Mouse (Mus musculus): ENCODE results near the gene Ttn.

The Ttn gene

DNA sequence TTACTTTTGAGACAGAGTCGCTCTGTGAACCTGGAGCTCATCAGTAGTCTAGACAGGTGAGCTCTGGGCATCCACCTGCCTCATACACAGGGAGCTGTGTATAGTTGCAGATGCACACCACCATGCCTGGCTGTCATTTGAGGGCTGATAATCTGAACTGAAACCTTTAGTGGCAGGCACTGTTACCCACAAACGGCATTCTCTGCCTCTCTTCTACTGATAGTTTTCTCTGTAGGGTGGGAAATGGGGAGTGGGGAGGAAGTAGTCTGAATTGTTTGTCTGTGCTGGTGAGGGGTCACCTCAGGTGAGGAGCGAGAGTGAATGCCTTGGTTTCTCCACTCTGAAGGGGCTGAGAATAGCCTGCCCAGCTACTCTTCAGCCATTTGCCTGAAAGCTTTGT is 294.7 kb downstream of the Ttn start:
- no peak for DNase-seq (ENCODE audit: low read depth, low spot score)
- Histone ChIP-seq H3K27me3 (ENCODE audit: control insufficient read depth, insufficient read depth, low read length, poor library complexity, severe bottlenecking) (no peaks in the 10 kb centered on the region), H3K36me3 (ENCODE audit: control insufficient read depth, insufficient read depth, low read length, poor library complexity, severe bottlenecking) (peaks cover 27% of the 10 kb centered on the region)

DNA sequence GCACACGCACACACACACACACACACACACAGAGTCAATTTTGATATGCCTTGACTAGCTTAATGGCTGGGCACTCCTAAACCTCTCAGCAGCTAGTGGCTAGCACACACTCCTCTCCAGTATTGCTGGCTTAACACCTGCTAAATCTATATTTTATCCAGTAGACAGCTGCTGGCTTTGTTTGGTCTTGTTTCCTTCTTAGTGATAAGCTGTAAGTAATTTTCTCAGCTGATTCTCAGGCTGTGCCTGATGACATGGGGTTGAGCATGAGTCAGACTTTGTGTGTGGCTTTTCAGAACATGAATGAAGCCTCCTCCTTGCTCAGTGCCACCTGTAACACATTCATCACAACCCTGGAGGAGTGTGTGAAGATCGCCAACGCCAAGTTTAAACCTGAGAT is 295.4 kb downstream of the Ttn start:
- Histone ChIP-seq H3K36me3 (ENCODE audit: control insufficient read depth, insufficient read depth, low read length, poor library complexity, severe bottlenecking) (peaks cover 32% of the 10 kb centered on the region), H3K27me3 (ENCODE audit: control insufficient read depth, insufficient read depth, low read length, poor library complexity, severe bottlenecking) (no peaks in the 10 kb centered on the region)
- DNase-seq (ENCODE audit: low read depth, low spot score), result no peak

DNA sequence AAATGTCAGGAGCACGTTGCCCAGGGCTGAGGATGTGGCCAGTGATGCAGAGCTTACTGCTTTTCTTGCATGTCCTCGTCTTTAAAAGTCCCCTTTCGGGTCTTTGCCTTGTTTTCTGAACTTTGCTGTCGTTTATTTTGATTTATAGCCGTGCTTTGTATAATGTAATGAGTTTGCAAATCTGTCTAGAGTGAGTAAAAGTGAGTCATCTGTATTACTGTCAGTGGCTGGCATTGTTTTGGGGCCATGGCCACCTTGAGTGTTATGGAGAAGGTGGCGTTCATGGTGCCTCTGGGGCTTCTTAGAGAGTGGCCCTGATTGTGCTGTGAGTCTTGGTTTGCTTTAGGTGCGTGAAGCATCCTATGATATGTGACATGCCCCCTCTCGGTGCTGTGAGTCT is 300.0 kb downstream of the Ttn start:
- DNase-seq (ENCODE audit: low read depth, low spot score), result no peak
- Histone ChIP-seq H3K36me3 (ENCODE audit: control insufficient read depth, insufficient read depth, low read length, poor library complexity, severe bottlenecking) (peaks cover 27% of the 10 kb centered on the region), H3K27me3 (ENCODE audit: control insufficient read depth, insufficient read depth, low read length, poor library complexity, severe bottlenecking) (no peaks in the 10 kb centered on the region)

DNA sequence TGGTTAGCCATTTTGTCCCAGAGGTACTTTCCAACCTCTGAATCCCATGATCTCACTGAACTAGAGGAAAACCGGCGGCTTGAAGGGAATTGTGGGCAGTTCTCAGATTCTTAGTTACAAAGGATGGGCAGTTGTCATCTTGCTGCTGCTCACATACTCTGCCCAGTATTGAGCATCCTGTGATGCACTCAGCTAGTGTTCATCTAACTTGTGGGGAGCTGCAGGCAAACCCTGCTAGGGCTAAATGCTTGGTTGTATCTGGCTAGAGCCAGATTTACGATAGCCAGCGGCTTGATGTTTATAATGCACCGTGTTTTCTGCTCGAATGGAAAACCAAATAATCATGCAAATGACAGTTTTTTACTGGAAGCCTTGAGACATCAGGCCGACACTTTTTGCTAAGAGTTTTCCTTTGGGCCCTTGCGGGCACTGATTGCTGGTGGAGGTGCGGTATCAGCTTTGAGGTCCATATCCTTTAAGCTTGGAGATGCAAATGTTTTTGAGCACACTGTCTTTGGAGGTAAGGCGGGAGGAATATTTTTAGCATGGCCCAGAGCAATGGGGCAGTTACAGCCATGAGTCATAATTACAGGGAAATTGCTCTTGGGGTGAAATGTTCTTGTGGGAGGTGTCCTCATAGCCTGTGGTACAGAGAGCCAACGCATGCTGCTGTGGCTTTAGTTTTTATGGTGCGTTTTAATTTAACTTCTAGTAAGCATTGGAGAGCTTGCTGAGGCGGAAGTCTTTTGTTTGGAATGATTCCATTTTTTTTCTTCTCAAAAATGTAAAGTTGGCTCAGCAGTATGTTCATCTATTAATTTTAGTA is 305.7 kb downstream of the Ttn start:
- H3K36me3 ChIP-seq (ENCODE audit: control insufficient read depth, insufficient read depth, low read length, poor library complexity, severe bottlenecking), result no peaks in the 10 kb centered on the region
- DNase-seq (ENCODE audit: low read depth, low spot score), result no peak
- H3K27me3 ChIP-seq (ENCODE audit: control insufficient read depth, insufficient read depth, low read length, poor library complexity, severe bottlenecking), result no peaks in the 10 kb centered on the region

DNA sequence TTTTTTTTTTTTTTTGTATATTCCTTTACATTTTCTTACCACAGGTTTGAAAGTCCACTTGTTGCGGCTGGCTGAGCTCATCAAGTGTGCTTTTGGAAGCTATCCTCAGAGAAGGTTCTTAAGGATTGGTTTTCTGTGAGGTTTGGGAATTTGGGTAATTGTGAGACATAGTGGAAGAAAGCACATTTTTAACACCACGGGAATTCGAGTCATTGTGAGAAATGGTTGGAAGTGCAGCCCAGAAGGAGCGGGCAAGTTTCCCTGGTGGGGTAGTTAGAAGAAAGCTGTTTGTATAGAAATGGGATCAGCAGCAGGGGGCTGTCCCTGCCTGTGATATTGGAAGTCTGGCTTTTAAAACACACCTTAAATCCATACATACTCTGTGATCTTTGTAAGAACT is 306.4 kb downstream of the Ttn start:
- Histone ChIP-seq H3K36me3 (ENCODE audit: control insufficient read depth, insufficient read depth, low read length, poor library complexity, severe bottlenecking) (no peaks in the 10 kb centered on the region), H3K27me3 (ENCODE audit: control insufficient read depth, insufficient read depth, low read length, poor library complexity, severe bottlenecking) (no peaks in the 10 kb centered on the region)
- DNase-seq (ENCODE audit: low read depth, low spot score), result no peak

DNA sequence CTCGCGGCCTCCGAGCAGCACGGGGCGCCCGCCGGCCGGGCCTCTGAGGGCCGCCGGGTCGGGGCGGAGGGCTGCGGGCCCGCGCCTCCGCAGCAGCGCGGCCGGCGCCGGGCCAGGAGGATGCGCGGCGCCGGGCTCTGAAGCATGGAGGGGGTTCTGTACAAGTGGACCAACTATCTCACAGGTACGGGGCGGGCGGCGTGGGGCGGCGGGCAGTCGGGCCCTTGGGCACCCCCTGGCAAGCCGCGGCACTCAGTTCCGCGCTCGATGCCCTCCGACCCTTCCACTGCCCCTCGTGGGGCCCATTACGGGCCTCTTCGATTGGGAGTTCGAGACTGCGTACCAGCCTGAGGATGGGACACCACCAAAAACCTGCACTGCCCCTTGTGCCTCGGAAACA is 306.9 kb downstream of the Ttn start:
- no peaks in the 10 kb centered on the region for H3K36me3 ChIP-seq (ENCODE audit: control insufficient read depth, insufficient read depth, low read length, poor library complexity, severe bottlenecking)
- H3K27me3 ChIP-seq (ENCODE audit: control insufficient read depth, insufficient read depth, low read length, poor library complexity, severe bottlenecking), result no peaks in the 10 kb centered on the region
- peak; percentile 26 for DNase-seq (ENCODE audit: low read depth, low spot score)

DNA sequence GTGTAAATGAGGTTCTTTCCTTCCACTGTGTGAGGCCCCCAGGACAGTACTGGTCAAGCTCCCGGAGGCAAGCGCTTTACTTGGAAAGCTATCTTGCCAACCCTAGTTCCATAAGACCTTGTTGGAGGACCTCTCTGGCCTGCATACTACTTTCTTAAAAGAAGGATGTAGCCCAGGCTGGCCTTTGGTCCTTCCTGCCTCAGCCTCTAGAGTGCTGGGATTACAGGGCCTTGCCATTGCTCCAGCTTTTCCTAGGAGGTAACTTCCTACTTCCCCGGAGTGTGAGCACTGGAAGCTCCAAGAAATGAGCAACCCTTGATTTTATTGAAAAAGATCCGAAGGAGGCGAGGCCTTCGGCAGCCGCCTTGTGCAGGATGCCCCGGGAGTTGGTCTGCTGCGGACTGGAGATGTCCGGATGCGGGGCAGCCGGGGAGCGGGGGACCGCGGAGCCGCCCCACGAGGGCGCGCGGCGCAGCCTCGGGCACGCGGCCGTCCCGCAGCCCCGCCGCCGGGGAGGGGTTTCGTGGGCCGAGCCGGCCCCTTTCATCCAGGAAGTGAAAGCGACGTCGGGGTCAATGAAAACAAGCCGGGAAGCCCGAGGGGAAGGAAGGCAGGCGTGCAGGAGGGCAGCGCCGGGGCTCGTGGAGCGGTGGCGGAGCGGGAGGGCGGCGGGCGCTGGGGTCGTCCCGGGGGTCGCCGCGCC is 307.5 kb downstream of the Ttn start, which contains the start of gene Plekha3:
Plekha3 (plus strand) TSS at position 557 of the 703 bp plus-strand sequence.
- H3K27me3 ChIP-seq (ENCODE audit: control insufficient read depth, insufficient read depth, low read length, poor library complexity, severe bottlenecking), result no peaks in the 10 kb centered on the region
- H3K36me3 ChIP-seq (ENCODE audit: control insufficient read depth, insufficient read depth, low read length, poor library complexity, severe bottlenecking), result no peaks in the 10 kb centered on the region
- peak; percentile 76 for DNase-seq (ENCODE audit: low read depth, low spot score)

DNA sequence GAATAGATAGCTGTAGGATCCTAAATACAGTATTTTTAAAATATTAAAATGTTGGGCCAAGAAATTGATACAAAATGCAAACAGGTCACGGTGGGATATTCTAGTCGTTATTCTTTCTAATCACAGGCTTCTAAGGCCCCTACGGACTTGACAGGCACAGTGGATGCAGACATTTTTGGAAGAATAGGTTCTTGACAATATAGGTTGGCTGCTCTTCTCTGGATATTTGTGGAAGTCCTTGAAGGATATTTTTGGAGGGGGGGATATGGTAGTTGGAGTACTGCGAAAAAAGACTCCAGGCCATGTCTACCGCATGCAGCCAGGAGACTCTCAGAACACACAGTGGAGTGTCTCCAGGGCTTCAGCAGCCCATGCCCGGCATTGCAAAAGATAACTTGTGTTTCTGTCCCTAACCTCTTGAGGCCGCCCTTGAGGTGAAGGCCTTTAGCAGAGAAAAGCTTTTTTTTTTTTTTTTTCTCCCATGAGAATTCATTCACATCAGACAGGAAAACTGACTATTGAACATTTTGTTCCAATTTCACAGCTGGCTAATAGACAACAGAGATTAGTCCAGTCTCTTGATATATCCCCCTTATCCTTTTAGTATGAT is 308.8 kb downstream of the Ttn start:
- Histone ChIP-seq H3K36me3 (ENCODE audit: control insufficient read depth, insufficient read depth, low read length, poor library complexity, severe bottlenecking) (no peaks in the 10 kb centered on the region), H3K27me3 (ENCODE audit: control insufficient read depth, insufficient read depth, low read length, poor library complexity, severe bottlenecking) (no peaks in the 10 kb centered on the region)
- DNase-seq (ENCODE audit: low read depth, low spot score), result peak; percentile 79

DNA sequence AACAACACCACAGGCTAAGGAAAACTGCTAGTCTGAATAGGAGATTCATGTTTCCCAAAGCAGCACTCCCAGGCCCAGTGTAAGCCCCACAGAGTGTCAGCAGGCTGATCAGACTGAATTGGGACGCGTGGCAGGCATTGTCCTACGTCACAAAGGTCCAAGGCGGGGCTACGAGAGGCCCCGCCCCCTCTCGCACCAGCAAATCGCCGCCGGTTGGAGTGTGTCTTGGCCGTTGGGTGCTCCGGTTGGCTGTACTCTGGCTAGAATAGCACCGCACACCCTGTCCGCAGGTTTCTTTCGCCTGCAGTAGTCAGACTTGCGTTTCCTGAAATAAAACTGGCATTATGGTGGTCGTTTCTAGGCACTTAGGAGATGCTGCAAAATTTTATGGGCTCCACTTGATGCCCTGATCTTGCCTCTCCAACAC is 309.4 kb downstream of the Ttn start, which contains the start of gene Fkbp7:
Fkbp7 (minus strand) TSS at position 151 of the 427 bp plus-strand sequence.
- Histone ChIP-seq H3K27me3 (ENCODE audit: control insufficient read depth, insufficient read depth, low read length, poor library complexity, severe bottlenecking) (no peaks in the 10 kb centered on the region), H3K36me3 (ENCODE audit: control insufficient read depth, insufficient read depth, low read length, poor library complexity, severe bottlenecking) (no peaks in the 10 kb centered on the region)
- peak; percentile 95 for DNase-seq (ENCODE audit: low read depth, low spot score)

DNA sequence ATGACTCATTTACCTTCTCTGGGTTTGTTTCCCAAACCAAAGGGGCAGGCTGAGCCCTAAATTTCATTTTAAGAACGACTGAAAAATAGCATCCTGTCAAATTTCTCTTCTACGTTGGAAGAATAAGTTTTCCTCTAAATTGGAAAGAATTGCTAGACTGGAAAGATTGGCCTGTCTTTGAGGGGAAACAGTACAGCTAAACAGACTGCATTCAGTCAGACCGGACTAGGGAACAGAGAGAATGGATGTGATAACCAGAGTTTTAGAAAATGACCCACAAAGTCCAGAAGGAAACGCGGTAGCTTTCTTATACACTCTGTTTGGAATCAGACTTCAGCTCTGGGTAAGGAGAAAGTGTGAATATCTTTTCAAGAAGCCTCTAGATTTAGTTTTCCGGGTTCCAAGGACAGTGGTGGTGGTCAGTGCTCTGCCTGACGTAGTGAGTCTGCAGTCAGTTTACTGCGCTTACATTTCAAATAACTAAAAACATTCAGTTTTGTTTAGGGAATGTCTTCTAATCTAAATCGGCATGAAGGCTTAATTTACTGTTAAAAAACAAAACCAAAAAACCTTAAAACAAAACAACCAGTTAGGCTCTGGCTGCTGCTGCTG is 310.1 kb downstream of the Ttn start:
- DNase-seq (ENCODE audit: low read depth, low spot score), result no peak
- Histone ChIP-seq H3K36me3 (ENCODE audit: control insufficient read depth, insufficient read depth, low read length, poor library complexity, severe bottlenecking) (no peaks in the 10 kb centered on the region), H3K27me3 (ENCODE audit: control insufficient read depth, insufficient read depth, low read length, poor library complexity, severe bottlenecking) (no peaks in the 10 kb centered on the region)

DNA sequence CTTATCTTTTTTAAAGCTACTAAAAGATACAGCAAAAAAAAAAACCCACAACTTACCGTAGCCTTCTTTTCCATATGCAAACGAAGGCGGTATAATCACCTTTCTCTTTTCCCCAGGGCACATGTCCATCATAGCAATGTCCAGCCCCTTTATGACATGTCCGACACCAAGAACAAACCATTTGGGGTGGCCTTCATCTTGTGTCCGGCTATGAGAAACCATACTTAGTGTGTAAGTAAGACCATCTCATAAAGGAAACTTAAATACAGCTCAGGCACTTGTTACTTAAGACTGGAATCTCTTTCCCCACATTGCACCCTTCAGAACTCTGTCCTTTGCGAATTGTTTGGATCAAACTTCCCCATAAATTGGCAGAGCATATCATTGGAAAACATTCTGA is 310.7 kb downstream of the Ttn start:
- no peak for DNase-seq (ENCODE audit: low read depth, low spot score)
- no peaks in the 10 kb centered on the region for H3K27me3 ChIP-seq (ENCODE audit: control insufficient read depth, insufficient read depth, low read length, poor library complexity, severe bottlenecking)

DNA sequence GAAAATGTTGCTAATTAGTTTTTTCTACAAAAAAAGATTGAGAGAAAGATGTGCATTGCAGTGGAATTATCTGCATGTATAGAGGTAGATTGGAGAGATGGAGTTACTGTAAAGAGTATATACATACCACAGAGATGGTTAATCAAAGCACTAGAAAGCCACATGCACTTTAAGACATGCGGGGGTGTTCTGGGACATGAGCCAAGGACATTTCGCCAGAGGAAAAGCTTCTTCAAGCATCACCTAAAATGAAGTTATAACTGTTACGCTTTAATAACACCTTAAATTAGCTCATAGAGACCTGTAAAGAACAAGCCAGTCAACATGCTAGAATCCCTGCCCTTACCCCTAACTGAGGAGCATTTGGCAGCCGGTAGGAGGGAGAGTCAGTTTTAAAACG is 315.1 kb downstream of the Ttn start:
- H3K36me3 ChIP-seq (ENCODE audit: control insufficient read depth, insufficient read depth, low read length, poor library complexity, severe bottlenecking), result no peaks in the 10 kb centered on the region
- DNase-seq (ENCODE audit: low read depth, low spot score), result no peak
- H3K27me3 ChIP-seq (ENCODE audit: control insufficient read depth, insufficient read depth, low read length, poor library complexity, severe bottlenecking), result no peaks in the 10 kb centered on the region

More for the DNA sequence above, 310.7 kb downstream of the Ttn start:
- H3K36me3 ChIP-seq (ENCODE audit: control insufficient read depth, insufficient read depth, low read length, poor library complexity, severe bottlenecking), result no peaks in the 10 kb centered on the region

DNA sequence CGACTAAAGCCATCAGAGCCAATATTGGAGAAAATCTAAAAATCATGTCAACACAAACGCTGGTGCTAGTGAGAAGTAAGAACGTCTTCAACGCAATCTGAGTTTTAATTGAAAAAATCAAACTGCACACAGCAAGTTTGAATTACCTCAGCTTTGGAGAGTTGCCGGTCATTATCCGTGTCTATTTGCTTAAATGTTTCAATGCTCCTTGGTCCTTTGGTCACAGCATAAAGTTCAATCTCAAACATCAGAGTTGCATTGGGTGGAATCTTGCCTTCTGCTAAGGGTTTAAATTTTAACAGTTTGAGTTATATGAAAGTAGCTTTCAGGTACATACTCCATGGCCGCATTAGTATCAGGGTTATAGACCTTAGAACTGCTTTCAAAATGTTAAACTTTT is 316.8 kb downstream of the Ttn start:
- Histone ChIP-seq H3K27me3 (ENCODE audit: control insufficient read depth, insufficient read depth, low read length, poor library complexity, severe bottlenecking) (no peaks in the 10 kb centered on the region), H3K36me3 (ENCODE audit: control insufficient read depth, insufficient read depth, low read length, poor library complexity, severe bottlenecking) (no peaks in the 10 kb centered on the region)
- DNase-seq (ENCODE audit: low read depth, low spot score), result no peak

DNA sequence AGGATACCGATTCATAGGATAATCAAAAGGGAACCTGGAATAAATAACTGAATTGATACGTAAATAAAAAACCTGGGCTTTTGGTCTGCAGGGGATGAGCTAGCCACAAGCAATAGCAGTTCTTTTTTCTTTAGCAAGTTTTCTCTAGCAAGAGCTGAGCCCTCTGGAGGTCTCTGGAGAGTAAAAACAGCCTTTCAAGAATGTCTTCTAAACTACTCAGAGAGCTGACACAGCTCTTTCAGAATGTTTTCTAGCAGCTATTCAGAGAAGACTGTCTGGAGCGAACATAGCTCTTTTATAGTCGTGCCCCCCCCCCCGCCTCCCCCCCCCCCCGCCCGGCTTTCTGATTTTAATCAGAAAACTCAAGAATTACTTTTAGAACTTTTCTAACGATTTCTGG is 322.9 kb downstream of the Ttn start:
- DNase-seq (ENCODE audit: low read depth, low spot score), result no peak
- Histone ChIP-seq H3K36me3 (ENCODE audit: control insufficient read depth, insufficient read depth, low read length, poor library complexity, severe bottlenecking) (no peaks in the 10 kb centered on the region), H3K27me3 (ENCODE audit: control insufficient read depth, insufficient read depth, low read length, poor library complexity, severe bottlenecking) (no peaks in the 10 kb centered on the region)

DNA sequence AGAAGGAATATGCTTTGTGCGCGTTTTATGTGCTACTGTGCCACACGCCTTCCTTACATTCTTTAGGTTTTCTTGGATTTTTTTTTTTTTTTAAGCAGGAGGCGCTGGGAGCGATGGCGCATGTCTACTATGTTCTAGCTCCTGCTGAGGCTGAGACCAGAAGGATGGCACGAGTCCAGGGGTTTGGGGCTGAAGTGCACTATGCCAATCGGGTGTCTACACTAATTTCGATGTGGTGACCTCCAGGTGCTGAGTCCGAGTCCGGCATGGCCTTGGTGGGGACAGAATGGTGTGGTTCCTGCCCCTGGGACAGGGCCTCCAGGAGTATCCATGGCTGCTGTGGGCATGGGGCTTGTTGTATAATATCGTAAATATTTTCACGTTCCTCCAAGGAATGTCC is 323.8 kb downstream of the Ttn start:
- Histone ChIP-seq H3K36me3 (ENCODE audit: control insufficient read depth, insufficient read depth, low read length, poor library complexity, severe bottlenecking) (no peaks in the 10 kb centered on the region), H3K27me3 (ENCODE audit: control insufficient read depth, insufficient read depth, low read length, poor library complexity, severe bottlenecking) (no peaks in the 10 kb centered on the region)
- no peak for DNase-seq (ENCODE audit: low read depth, low spot score)

All from splenic B cell, adult 2 months (primary cell).